Mouse (Mus musculus): ENCODE measurements around the gene Nsf.

Nsf gene

GRCm38 (mm10) chr11:103772505-103773386, 181.1 kb downstream of the Nsf start:
- DNase-seq (ENCODE audit: low spot score in 2 of 2), result no peak
